Mouse (Mus musculus): Measurements from ENCODE around the gene Luzp2. TPM values are rescaled to one million over a fixed set of nuclear protein-coding genes. Genes with fewer than 3 reads are reported as not detected.

The Luzp2 gene
- total RNA-seq (2015) = not detected in 2 replicates
- total RNA-seq (2017) = not detected in 2 replicates

- ATAC-seq (replicated peaks; ENCODE audit: poor library complexity) = peak; percentile 39
These were observed at the start of gene Luzp2 for GRCm38 (mm10) chr7:54835372-54835851. TSS of gene Luzp2 (plus strand) at chr7:54835498.

- no peak for ATAC-seq (replicated peaks; ENCODE audit: poor library complexity)
These were observed 47.8 kb upstream of the Luzp2 start for GRCm38 (mm10) chr7:54787456-54787855.

DNA sequence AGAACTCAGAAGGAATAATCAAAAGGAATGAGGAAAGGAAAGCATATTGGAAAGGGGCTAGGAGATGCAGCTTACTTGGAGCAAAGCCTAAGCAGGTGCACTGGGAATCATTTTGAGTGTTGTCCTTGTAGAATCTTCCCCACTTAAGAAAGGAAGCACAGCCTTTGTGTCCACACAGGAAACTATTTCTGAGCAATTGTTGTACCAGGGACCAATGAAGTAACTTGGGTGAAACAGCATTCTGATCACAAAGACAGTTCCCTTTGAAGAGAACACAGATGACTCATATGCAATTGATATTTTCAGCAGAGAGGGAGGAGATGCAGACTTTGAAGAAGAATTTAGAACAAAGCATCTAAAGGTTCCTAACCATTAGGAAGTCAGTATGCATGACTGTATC is 16.7 kb upstream of the Luzp2 start:
- no peak for ATAC-seq (replicated peaks; ENCODE audit: poor library complexity)

GRCm38 (mm10) chr7:54828751-54829150 is 6.5 kb upstream of the Luzp2 start:
- no peak for ATAC-seq (replicated peaks; ENCODE audit: poor library complexity)

DNA sequence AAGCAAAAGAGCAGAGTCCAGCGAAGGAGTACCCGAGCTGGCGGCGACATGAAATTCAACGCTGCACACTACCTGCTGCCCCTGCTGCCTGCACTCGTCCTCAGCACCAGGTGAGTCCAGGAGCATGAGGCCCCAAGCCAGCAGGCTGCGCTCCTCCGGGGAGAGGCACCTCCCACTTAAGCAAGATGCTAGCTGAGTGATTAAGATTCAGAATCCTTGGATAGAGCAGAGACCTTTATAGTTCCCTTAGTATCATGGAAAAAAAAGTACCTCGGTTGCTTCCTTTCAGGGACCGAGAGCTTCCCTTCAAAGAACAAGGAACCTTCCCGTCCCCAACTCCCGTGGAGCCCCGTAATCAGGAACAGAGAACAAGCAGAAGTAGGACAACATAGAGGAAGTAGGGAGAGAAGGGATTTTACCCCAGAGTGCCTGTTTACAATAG is 634 bp downstream of the Luzp2 start:
- ATAC-seq (replicated peaks; ENCODE audit: poor library complexity) = peak; percentile 66

- no peak for ATAC-seq (replicated peaks; ENCODE audit: poor library complexity)
These were observed 1.1 kb downstream of the Luzp2 start for GRCm38 (mm10) chr7:54836437-54836836.

DNA sequence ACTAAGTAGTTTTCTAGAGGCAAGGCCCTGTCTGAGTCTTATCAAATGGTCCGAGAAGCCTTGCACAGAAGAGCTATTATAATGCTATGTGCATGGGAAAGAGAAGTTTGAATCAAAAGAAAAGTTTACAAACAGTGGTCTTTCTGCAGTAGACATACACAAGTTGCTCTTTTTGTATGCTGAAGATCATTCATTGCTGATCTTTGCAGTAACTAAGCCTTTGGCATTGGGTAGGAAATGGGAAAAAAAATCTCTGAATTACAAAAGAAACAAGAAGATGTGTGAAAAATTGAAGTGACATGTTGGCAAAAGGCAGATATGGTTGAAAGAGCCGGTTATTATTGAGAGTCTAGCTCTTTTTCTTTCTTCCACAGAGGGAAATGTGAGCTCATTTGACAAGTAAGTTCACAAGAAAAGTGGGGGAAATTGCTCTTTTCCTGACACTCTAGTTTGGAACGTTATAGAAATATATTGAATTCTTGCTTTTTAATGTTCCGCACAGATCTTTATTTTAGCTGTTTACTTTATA is 7.6 kb downstream of the Luzp2 start:
- ATAC-seq (replicated peaks; ENCODE audit: poor library complexity) = no peak

DNA sequence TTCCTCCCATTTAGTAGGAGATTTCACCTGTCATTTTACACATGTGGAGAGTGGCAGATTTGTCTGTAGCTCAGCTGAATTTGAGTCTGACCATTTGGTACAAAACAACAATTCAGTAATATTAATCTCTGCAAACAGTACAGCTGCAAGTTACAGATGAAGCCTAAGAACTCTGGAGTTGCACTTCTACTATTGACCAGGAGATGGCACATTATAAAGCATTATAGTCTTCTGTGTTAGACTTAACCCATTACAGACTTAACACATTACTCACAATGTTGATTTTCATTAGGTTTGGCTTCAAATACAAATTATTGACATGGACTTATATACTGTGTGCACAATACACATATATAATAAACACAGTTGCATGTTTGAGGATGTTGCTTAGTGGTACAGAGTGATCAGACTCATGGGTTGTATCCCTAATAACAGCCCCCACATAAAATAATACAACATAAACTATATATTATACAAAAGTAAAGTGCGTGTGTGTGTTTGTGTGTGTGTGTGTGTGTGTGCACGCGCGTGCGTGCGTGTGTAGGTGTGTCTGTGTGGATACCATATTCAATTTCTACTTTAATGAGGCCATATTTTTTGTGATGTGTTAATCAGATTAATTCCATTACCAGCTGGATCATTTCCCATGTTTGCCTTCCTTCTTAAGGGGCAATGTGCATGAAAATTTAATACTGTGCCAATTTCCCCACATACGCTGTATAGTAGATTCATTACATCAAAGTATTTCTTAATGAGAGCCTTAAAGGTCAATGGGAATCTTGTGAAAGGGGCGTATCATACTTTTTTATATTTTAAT is 10.8 kb downstream of the Luzp2 start:
- peak; percentile 87 for ATAC-seq (replicated peaks; ENCODE audit: poor library complexity)

DNA sequence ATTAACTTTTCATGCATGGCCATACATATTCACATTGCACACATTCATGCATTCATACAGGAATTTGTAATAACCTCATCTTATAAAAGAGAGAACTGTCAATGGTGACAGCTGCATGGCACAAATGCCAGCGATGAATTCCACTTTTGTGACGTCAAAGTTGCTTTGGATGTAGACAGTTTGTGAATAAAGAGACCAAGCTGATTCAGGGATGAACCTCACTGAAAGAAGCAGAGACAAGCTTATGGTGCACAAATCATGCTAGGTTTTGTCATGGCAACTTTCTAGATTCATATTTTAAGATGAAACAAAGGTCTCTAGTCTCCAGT is 11.4 kb downstream of the Luzp2 start:
- no peak for ATAC-seq (replicated peaks; ENCODE audit: poor library complexity)

- ATAC-seq (replicated peaks; ENCODE audit: poor library complexity) = no peak
These were observed 17.6 kb downstream of the Luzp2 start for GRCm38 (mm10) chr7:54852860-54853259.

GRCm38 (mm10) chr7:54861230-54861856 is 26.0 kb downstream of the Luzp2 start:
- ATAC-seq (replicated peaks; ENCODE audit: poor library complexity) = peak; percentile 69

DNA sequence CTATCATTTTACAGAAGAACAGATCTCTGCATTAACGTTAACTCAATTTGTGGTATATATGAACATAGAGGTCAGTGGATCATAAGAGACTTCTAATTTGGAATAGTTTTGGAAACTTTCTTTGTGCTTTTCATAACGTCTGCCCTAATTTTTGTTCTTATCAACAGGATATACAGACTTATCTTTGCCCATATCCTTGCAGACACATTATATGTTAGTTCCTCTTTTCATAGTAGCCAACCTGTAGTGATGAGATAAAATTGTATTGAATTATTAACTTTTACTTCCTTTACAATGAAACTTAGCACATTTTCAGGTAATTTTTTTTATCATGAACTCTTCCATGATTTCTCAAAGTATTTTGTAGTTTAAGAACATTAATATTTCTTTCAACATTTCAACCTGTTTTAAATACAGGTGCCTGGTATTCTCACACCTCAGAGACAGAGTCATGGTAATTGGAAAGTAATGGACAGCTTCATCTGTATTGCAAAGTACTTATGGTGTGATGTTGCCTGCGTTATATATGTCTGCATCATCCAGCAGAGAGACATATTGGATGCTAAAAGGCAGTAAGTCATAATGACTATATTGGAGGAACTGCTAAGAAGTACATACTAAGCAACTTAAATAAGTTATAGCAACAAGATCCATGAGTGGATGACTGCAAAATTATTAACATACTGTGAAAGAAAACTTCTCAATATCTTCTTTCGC is 43.8 kb downstream of the Luzp2 start:
- peak; percentile 95 for ATAC-seq (replicated peaks; ENCODE audit: poor library complexity)

DNA sequence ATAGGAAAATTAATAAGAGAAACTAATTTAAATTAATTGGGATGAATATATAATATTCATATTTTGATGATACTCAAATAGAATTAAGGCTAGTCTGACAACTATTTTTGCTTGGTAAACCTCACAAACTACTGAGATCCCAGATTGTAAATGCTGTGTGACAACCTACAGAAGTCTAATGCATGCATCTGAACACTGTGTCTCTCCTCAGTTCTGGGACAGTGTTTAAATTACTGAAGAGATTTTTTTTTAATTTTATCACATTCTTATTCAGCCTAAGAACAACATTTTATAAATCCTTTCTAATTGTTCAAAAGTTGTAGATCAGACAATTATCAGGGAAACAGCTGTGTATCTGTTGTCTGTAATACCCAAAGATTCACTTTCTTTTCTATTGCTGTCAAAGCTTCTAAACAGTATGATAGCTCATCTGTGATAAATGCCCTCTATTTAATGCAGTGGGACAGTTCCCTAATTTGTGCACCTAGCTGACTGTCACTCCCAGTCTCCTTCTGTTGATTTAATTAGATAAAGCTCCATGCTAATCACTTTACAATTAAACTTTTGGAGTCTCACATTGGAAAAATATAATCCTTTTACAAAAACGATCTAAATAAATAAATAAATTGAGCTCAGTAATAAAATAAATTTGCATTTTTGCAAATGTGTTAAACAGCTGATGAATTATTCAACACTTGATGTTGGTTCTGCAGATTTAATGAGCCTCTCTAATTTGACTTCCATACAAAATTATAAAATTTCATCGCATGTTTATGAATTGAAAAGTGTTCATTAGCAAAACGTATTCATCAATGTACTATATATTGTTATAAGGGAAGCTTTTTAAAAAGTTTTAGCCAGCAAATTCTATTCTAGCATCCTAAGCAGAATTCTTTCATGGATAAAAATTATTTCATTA is 58.7 kb downstream of the Luzp2 start:
- ATAC-seq (replicated peaks; ENCODE audit: poor library complexity) = no peak

DNA sequence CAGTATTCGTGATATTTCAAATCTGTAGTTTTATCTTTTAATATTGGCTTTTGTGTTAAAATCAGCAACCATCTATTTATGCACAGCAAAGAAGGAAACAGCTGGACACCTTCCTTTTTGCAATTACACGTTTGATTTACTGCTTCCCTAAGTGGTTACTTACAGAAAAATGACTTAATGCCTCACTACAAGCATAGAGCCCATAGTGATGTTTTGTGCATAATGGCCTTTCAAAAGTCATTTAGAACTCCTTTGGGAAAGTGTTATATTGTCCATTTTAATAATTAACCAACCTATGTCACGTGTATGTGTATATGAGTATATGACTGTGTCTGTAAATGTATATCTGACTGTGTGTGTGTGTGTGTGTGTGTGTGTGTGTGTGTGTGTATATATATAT is 63.3 kb downstream of the Luzp2 start:
- no peak for ATAC-seq (replicated peaks; ENCODE audit: poor library complexity)

- ATAC-seq (replicated peaks; ENCODE audit: poor library complexity) = no peak
These were observed 74.7 kb downstream of the Luzp2 start for GRCm38 (mm10) chr7:54909958-54910357.

GRCm38 (mm10) chr7:54914030-54914429 is 78.7 kb downstream of the Luzp2 start:
- ATAC-seq (replicated peaks; ENCODE audit: poor library complexity) = no peak

GRCm38 (mm10) chr7:54921991-54922390 is 86.7 kb downstream of the Luzp2 start:
- ATAC-seq (replicated peaks; ENCODE audit: poor library complexity) = no peak

GRCm38 (mm10) chr7:54956759-54957158 is 121.5 kb downstream of the Luzp2 start:
- ATAC-seq (replicated peaks; ENCODE audit: poor library complexity) = no peak

DNA sequence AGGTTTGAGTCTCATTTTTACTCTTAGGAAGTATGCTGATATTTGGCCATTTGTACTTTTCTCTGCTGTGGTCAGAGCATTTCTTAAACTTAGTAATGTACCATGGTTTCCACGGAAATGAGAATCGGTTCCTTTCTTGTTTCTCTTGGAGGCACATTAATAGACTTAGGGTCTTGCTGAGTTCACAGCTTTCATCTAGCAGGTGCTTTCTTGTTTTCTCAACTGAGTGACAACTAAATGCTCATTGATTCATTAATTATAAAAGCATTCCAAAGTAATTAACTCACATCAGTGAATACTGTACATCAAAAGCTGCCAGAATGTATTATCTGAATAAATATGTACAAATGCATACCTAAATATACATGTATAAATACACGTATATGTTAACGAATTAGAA is 127.4 kb downstream of the Luzp2 start:
- ATAC-seq (replicated peaks; ENCODE audit: poor library complexity) = no peak

GRCm38 (mm10) chr7:54977372-54977771 is 142.1 kb downstream of the Luzp2 start:
- ATAC-seq (replicated peaks; ENCODE audit: poor library complexity) = no peak
